Mouse (Mus musculus): ENCODE results near the gene Npas2.

- TF ChIP-seq CTCF (conservative IDR thresholded peaks at IDR 0.05; ENCODE audit: insufficient read depth, insufficient read length, low read depth, low read length) (no peak), POLR2A (IDR thresholded peaks at IDR 0.05; ENCODE audit: low read depth, low read length) (no peak)
Observed at GRCm38 (mm10) chr1:39318870-39319269, 125.3 kb downstream of the Npas2 start.

Measured in kidney, adult 2 months (tissue).